Mouse (Mus musculus) small intestine, adult 2 months (tissue): ENCODE data around the gene 2900011O08Rik.

Source experiments
- CTCF ChIP-seq: fragments of 200-500 bp; IDR thresholded peaks from 2 replicates; pipeline ENCODE4 v1.5.1; 2012; ENCODE audit warnings: low read depth, mild to moderate bottlenecking, control low read depth, inconsistent platforms, low read length, moderate library complexity, mixed read lengths; ENCODE audit not compliant: insufficient replicate concordance, insufficient read length; ENCODE audit errors: extremely low read depth
- POLR2A ChIP-seq: fragments of 200-500 bp; IDR thresholded peaks from 2 replicates; pipeline ENCODE4 v1.6.1; 2012; ENCODE audit warnings: low read depth, mild to moderate bottlenecking, control low read depth, inconsistent platforms, low read length, moderate library complexity

- TF ChIP-seq CTCF: no peak
- TF ChIP-seq POLR2A: no peak
Observed at GRCm38 (mm10) chr16:14056734-14057133, 70.3 kb downstream of the 2900011O08Rik start.
